Mouse (Mus musculus) bone marrow, adult 2 months (tissue): Measurements from ENCODE around the gene Gm8300.
"Not testable (repeated sequence)": the region's sequence is repeated elsewhere in the genome, so short reads cannot be mapped to it uniquely, and the experiment has no call there.

Source experiments
- CTCF ChIP-seq: fragments of 200-500 bp; IDR thresholded peaks from 2 replicates; pipeline ENCODE4 v1.5.1; 2011; ENCODE audit warnings: low read length, control low read depth; ENCODE audit not compliant: control insufficient read depth, insufficient read depth
- POLR2A ChIP-seq: fragments of 200-500 bp; IDR thresholded peaks from 2 replicates; pipeline ENCODE4 v1.6.1; 2011; ENCODE audit warnings: low read depth, mild to moderate bottlenecking, control low read depth, low read length, borderline replicate concordance; ENCODE audit not compliant: control insufficient read depth

DNA sequence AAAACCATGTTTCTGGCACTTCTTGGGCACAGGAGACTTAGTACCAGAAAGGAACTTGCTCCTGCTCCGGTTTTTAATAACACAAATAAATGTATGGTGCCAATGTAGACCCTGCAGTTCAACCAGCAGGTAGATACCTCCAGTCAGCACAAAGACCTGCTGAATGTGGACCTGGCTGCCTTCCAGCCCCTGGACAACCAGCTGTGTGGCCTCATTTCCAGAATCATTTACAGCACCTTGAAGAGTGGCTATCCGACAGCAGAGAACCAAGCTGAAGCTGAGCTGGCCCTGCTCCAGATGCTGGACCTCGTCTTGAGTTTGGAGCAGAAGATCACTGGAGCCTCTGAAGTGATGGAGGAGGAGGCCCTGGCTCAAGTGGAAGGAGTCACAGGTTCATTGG lies 5.5 kb downstream of the Gm8300 start:
- not testable (repeated sequence) for TF ChIP-seq CTCF, POLR2A
